Mouse (Mus musculus) G1E (cell line): ENCODE measurements at regions not wholly inside any gene's neighbourhood (a gene's known extent, or its start where the extent isn't known, plus 50 kb on each side); places are given as distances from the start of the nearest gene placed in this dataset.

Experiments
- ATAC-seq: 2 replicates; pipeline ENCODE4 v1.8.0; 2016; ENCODE audit warnings: mild to moderate bottlenecking; ENCODE audit not compliant: insufficient number of reproducible peaks, poor library complexity, low FRiP score, severe bottlenecking; ENCODE audit errors: extremely low read depth
- DNase-seq: peaks from one replicate; pipeline ENCODE4 v3.0.0; 2012; ENCODE audit warnings: low spot score
- H3K27me3 ChIP-seq: 2 replicates; pipeline ENCODE4 v1.6.1; 2012; ENCODE audit warnings: mild to moderate bottlenecking, low read length, inconsistent platforms; ENCODE audit not compliant: insufficient read depth
- H3K36me3 ChIP-seq: replicated peaks from 2 replicates; pipeline ENCODE3; 2012; ENCODE audit warnings: mild to moderate bottlenecking, inconsistent platforms
- H3K4me1 ChIP-seq: 2 replicates; pipeline ENCODE4 v1.6.1; 2012; ENCODE audit warnings: low read depth, low read length, inconsistent platforms, mixed read lengths; ENCODE audit not compliant: insufficient read depth
- H3K4me3 ChIP-seq: 2 replicates; pipeline ENCODE4 v1.5.1; 2012; ENCODE audit warnings: low read depth, mild to moderate bottlenecking, inconsistent platforms, low read length, moderate library complexity, mixed read lengths
- H3K9me3 ChIP-seq: replicated peaks from 2 replicates; pipeline ENCODE4 v1.6.1; 2012; ENCODE audit warnings: inconsistent platforms
- CTCF ChIP-seq: IDR thresholded peaks from 2 replicates; pipeline ENCODE4 v1.5.1; 2012; ENCODE audit warnings: low read depth, low read length, inconsistent platforms, mixed read lengths
- GATA1 ChIP-seq: IDR thresholded peaks from 2 replicates; pipeline ENCODE4 v1.6.1; 2012; ENCODE audit warnings: borderline replicate concordance, low read length, inconsistent platforms, mixed read lengths
- GATA2 ChIP-seq: IDR thresholded peaks from 2 replicates; pipeline ENCODE4 v1.6.1; 2012; ENCODE audit warnings: low read depth, low read length, inconsistent platforms, borderline replicate concordance
- POLR2AphosphoS5 ChIP-seq: IDR thresholded peaks from 2 replicates; pipeline ENCODE4 v1.6.1; 2012; ENCODE audit warnings: low read depth, low read length, inconsistent platforms; ENCODE audit not compliant: insufficient replicate concordance
- TAL1 ChIP-seq: conservative IDR thresholded peaks from 2 replicates; pipeline ENCODE4 v1.6.1; 2012; ENCODE audit warnings: low read depth, low read length, inconsistent platforms, mixed read lengths

DNA sequence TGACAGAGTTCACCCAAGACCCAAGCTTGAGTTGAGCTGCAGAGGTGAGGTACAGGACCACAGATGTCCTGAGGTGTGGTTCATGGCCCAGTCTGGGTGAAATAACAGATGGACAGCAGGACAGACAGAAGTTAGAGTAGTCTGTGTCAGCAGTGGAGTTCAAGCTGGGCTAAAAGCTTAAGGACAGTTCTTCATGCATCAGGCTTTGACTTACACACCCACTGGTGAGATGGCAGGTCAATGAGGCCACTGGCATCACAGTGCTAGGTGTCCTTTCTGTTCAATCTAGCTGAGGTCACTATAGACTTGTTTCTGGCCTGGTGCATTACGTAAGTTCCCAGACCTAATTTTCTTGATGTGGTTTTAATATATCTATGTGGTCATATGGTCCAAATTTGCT, 238.9 kb upstream of the Dab2 start:
- DNase-seq (no peak), ATAC-seq (no peak)
- Histone ChIP-seq H3K27me3 (no peaks in the 10 kb centered on the region), H3K9me3 (no peaks in the 10 kb centered on the region), H3K36me3 (no peaks in the 10 kb centered on the region), H3K4me3 (no peak overlapping the region), H3K4me1 (peaks cover 41% of the 10 kb centered on the region)
- no peak for TF ChIP-seq CTCF
- no peak for TF ChIP-seq GATA2
- no peak for TF ChIP-seq POLR2AphosphoS5
- no peak for TF ChIP-seq TAL1
- TF ChIP-seq GATA1, result no peak

DNA sequence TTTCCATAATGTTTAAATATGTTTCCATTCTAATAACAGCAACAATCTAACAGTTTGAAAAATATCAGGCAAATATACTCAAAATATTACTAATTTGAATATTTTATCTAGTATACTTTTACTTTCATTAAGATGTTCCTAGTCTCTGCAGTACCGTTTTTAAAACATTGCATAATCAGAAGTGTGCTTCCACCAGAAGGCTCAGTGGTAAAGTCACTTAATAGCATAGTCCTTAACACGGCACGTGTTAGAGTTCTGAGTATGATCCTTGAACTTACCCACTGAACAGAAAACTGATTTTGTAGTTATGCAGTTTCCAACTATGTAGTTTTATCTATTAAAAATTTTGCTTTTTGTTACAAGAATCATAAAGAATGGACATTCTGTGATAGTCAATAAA, 234.5 kb upstream of the Dab2 start:
- TF ChIP-seq GATA1, result no peak
- no peak for TF ChIP-seq POLR2AphosphoS5
- TF ChIP-seq GATA2, result no peak
- TF ChIP-seq TAL1, result no peak
- no peak for TF ChIP-seq CTCF
- Histone ChIP-seq H3K27me3 (no peaks in the 10 kb centered on the region), H3K4me1 (peaks cover 11% of the 10 kb centered on the region), H3K4me3 (no peak overlapping the region), H3K36me3 (no peaks in the 10 kb centered on the region), H3K9me3 (no peaks in the 10 kb centered on the region)
- ATAC-seq, result no peak
- no peak for DNase-seq

DNA sequence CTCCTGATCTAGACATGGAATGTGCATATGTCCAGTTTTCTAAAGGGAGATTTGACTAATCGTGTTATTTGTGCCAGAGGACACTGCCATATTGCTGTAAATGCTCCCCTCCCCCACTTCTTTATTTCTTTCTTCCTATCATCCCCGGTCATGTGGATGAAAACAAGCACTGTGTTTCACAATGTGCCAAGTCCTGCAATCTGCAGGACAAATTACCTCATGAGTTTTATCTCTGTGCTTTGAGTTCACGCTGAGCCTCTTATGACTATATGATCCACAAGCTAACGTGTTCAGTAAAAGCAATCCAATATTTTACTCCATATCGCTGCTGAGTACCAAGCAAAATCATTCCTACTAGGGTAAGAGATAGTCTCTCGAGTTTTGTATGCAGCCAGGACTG, 232.2 kb upstream of the Dab2 start:
- no peaks in the 10 kb centered on the region for H3K4me1 ChIP-seq
- no peaks in the 10 kb centered on the region for H3K27me3 ChIP-seq
- TF ChIP-seq GATA1 (no peak), POLR2AphosphoS5 (no peak), CTCF (no peak), GATA2 (no peak)
- no peaks in the 10 kb centered on the region for H3K9me3 ChIP-seq
- H3K36me3 ChIP-seq, result no peaks in the 10 kb centered on the region
- DNase-seq (no peak), ATAC-seq (no peak)
- no peak overlapping the region for H3K4me3 ChIP-seq

DNA sequence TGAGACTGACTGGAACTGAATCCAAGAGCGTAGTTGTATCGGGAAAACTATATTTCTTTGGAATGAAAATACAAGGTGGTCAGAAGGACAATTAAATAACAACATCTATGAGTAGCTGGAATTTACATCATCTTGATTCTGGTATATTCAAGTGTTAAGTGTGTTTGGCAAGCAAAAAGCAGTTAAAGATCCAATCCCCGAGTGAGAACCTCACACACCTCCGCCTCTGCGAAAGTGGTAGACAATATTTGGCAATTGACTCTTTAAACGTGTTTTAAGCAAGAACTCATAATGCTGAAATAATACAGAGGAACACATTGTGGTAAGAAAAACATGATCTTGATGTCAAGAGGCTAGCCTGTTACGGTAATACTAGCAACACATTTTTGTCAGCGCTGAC, 231.2 kb upstream of the Dab2 start:
- TF ChIP-seq GATA2, result no peak

DNA sequence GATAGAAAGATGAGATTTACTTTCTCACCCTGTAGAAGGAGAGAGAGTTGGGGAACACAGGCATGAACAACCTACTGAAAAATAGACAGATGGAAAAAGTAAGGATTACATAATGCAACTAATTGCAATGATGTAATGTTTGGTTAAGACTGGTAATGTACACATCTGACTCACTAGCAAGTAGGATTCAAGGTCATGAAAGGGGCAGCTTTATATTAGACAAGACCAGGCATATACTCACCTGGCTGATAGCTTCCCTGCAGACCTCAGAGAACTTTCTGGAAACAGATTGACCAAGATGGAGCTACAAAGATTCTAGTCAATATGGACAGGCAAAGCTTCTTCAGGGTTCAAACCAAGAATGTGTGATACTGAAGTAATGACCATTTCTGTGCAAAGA, 227.7 kb upstream of the Dab2 start:
- ATAC-seq, result no peak
- Histone ChIP-seq H3K36me3 (no peaks in the 10 kb centered on the region), H3K27me3 (no peaks in the 10 kb centered on the region), H3K9me3 (no peaks in the 10 kb centered on the region), H3K4me1 (no peaks in the 10 kb centered on the region), H3K4me3 (no peak overlapping the region)
- DNase-seq, result no peak
- TF ChIP-seq GATA1 (no peak), CTCF (no peak), TAL1 (no peak)

More for the DNA sequence above, 231.2 kb upstream of the Dab2 start:
- no peak for DNase-seq
- Histone ChIP-seq H3K9me3 (no peaks in the 10 kb centered on the region), H3K36me3 (no peaks in the 10 kb centered on the region), H3K4me1 (no peaks in the 10 kb centered on the region), H3K4me3 (no peak overlapping the region), H3K27me3 (no peaks in the 10 kb centered on the region)
- ATAC-seq, result no peak

DNA sequence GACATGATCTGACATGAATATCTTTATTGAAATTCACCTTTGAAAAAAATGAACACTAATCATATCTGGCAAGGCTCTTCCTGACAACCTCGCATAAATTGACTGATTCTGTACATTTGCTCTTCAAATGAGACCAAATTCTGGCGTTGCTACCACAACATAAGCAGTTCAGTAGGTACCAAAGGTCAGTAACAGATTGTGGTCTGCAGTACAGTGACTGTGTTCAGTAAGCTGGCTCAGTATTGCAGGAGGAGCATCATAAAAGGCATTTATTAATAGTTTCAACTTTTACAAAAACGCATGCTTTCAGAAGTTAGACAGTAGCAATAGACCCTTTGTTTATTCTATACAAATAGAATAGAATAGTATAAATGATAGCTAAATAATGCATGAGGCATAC, 226.7 kb upstream of the Dab2 start:
- TF ChIP-seq TAL1, result no peak
- TF ChIP-seq GATA1, result no peak
- no peak for TF ChIP-seq GATA2
- TF ChIP-seq CTCF, result no peak
- no peak for TF ChIP-seq POLR2AphosphoS5
- no peaks in the 10 kb centered on the region for H3K4me1 ChIP-seq
- H3K4me3 ChIP-seq, result no peak overlapping the region
- no peaks in the 10 kb centered on the region for H3K9me3 ChIP-seq
- H3K36me3 ChIP-seq, result no peaks in the 10 kb centered on the region
- no peaks in the 10 kb centered on the region for H3K27me3 ChIP-seq
- DNase-seq, result no peak
- no peak for ATAC-seq
